Mouse (Mus musculus): ENCODE measurements around the gene Lztfl1.
"Not testable (repeated sequence)": the region's sequence is repeated elsewhere in the genome, so short reads cannot be mapped to it uniquely, and the experiment has no call there.

The Lztfl1 gene

GRCm38 (mm10) chr9:123717186-123718008, at the start of gene Lztfl1:
TSS of gene Lztfl1 (minus strand) at chr9:123717697.
- DNase-seq (ENCODE audit: low read depth) = peak; percentile 100

DNA sequence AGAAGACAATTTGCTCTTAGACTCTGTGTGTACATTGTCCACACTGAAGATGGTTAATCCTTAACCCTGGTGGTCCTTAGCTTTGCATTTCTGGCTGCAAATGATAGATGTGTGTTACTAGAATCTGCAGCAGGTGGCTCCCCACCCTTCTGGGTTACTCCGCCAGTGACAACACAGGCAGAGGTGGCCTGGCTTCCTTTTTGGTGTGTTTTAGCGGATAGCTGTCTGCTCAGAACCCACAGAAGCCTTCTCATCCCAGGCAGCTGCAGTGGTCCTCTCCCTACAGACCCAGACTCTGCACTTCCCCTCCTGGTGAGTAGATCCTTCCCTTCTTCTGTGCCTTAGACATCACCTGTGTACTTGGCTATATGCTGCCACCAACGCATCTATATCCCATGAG, 49.5 kb upstream of the Lztfl1 start:
- no peak for DNase-seq (ENCODE audit: low read depth)

DNA sequence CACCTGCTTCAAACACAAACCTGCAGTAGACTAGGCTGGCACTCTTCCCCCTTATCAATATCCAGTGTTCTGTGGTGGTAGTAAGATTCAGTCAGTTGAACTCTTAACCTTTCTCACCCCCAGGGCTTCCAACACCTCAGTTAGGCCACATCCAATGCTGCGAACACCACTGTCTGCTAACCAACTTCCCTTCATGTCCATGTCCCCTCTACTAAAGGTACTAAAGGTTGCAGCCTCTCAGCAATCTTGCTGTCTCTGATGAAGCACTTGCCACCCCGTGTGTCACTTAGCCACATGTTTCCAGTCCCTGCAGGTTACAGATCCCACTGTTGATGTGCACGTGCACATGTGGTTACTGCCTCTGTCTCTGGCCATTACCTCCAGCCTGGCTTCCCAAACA, 46.3 kb upstream of the Lztfl1 start:
- DNase-seq (ENCODE audit: low read depth) = no peak

DNA sequence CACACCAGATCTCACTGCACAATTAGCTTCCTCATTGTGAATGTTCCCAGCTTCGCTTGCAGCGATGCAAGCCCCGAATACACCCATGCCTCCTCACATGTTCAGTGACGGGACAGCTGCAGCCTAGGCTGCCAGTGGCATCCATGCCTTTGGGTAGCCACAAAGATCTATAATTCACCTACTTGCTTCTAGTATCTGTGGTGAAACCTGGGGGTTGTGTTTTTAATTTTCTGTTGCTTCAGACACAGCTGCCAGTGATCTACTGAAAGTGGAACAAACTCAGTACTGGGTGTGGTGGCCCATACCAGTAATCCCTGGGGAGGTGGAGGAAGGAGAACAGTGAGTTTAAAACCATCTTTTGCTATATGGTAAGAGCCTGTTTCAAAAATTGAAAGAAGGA, 45.4 kb upstream of the Lztfl1 start:
- no peak for DNase-seq (ENCODE audit: low read depth)

DNA sequence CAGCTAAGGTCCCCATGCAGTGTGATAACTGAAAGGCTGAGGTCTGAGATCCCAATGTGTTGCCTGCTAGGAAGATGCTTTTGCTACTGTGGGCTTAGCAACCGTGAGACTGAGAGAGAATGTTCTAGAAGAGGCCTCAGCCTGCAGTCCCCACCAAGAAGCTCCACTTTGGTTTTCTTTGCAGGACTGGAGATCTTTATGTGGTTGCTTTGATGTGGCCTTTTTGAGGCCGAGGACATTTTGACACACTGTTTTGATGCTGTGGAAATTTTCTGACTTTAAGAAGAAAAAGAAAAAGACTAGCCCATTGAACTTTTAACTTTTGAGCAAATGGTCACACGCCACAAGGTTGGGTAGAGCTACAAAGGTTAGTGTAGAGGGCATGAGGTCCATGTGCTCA, 43.3 kb upstream of the Lztfl1 start:
- DNase-seq (ENCODE audit: low read depth) = no peak

- no peak for DNase-seq (ENCODE audit: low read depth)
Observed at GRCm38 (mm10) chr9:123758645-123759044, 41.1 kb upstream of the Lztfl1 start.

DNA sequence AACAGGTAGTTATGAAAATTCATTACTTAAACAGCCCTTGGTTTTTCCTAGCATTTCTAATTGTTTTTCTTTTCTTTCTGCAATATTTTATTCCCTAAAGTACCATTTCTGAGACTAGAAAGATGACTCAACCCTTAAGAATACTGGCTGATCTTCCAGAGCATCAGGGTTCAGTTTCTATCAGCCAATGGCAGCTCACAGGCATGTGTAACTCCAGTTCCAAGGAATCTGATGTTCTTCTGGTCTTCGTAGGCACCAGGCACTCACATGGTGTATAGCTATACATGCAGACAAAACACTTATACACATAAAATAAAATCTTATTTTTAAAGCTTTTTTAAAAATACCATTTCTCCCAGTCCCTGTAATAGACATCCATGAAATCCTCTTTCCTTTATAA, 40.7 kb upstream of the Lztfl1 start:
- no peak for DNase-seq (ENCODE audit: low read depth)

- no peak for DNase-seq (ENCODE audit: low read depth)
Observed at GRCm38 (mm10) chr9:123757326-123757725, 39.8 kb upstream of the Lztfl1 start.

- DNase-seq (ENCODE audit: low read depth) = no peak
Observed at GRCm38 (mm10) chr9:123756752-123757151, 39.3 kb upstream of the Lztfl1 start.

- DNase-seq (ENCODE audit: low read depth) = no peak
Observed at GRCm38 (mm10) chr9:123754333-123754732, 36.8 kb upstream of the Lztfl1 start.

DNA sequence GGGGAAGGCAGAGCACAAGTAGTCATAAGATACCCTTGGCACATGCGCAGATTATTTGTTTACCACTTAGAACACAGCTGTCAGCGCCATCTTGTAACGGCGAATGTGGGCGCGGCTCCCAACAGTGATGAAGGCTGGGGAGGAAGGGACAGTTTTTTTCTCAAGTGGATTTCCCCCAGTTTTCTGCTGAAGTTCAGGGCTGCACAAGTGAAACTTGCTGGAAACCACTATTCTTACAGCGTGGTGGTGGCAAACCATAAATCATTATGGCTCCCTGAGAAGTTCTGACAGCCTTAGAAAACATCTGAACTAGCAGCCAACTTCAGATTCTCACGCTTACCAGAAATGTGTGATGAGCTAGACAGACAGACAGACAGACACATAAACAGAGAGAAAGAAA, 32.2 kb upstream of the Lztfl1 start:
- not testable (repeated sequence) for DNase-seq (ENCODE audit: low read depth)

DNA sequence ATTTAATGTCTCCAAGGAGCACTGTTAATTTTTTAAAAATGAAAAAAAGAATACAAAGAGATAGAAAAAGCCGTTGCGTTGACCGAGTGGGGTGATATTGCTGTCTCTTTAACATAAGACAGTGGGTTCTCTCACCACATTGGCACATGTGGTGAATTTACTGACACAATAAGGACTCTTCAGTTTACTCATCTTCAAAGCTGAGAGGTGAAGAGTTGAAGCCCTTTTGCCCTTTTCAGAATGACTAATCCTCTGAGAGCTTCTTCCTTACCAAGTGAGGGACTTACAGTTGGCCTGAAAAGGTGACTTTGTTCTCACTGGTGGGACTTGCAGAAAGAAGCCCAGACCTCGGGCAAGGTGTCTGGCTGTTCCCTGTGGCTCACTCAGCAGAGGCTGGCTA, 23.3 kb upstream of the Lztfl1 start:
- no peak for DNase-seq (ENCODE audit: low read depth)

DNA sequence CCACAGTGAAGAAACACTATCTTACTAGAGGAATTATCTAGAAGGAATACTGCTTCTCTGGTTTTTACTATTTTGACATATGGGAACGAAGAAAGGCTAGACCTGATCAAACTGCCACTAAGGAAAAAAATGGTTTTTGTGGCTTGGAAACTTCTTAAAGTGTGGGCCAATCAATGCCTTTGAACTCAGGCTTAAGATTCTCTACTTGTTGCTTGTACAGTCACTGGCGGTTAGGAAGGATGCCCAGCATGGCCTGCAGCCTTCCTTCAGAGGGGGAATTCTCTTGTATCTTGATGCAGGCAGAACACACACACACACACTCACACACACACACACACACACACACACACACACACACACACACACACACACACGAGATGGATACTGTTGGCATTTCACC, 16.6 kb upstream of the Lztfl1 start:
- DNase-seq (ENCODE audit: low read depth) = no peak

- DNase-seq (ENCODE audit: low read depth) = no peak
Observed at GRCm38 (mm10) chr9:123731271-123731670, 13.8 kb upstream of the Lztfl1 start.

DNA sequence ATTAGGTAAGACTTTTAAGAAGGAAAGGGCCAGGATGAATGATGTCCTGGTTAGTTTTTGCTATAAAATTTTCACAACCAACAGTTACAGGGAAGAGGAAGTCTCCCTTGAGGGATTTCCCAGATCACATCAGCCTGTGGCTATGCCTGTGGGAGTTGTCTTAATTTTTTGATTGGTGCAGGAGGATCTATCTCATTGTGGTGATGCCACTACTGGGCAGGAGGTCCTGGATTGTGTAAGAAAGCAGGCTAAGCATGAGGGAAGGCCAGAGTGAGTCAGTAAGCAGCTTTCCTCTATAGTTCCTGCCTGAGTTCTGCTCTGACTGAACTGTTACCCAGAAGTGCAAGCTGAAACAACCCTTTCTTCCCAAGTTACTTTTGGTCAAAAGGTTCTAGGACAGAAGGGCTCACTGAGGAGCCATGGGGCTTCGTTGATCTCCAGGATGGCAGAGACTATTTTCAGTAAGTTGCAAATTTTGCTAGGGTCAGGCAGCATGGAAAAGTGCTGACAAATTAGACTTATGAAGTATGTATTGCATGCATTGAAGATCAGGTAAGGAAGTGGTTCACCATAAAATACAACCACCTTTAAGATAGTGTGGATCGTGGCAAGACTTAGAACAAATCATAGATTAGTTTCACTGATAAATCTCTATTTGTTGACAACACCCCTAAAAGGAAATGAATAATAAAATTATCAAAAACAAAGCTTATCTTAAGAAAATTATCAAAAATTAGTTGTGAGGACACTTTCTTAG, 5.4 kb upstream of the Lztfl1 start:
- no peak for DNase-seq (ENCODE audit: low read depth)

DNA sequence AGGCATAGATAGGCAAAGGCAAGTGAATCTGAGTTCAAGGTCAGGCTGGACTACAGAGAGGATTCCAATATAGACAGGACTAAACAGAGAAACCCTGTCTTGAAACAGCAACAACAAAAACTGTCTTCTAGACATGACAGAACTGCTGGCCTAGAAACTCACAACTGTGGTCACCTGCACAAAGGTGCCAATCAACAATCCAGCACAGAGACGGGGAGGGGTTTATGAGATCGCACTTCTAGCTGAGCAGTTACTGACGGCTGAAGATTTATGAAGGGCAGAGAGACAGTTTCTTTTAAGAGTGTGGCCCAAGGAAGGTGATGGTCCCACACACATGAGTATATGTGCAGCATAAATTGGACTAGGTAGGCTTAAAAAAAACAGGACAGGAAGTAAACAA, 1.2 kb downstream of the Lztfl1 start:
- no peak for DNase-seq (ENCODE audit: low read depth)

DNA sequence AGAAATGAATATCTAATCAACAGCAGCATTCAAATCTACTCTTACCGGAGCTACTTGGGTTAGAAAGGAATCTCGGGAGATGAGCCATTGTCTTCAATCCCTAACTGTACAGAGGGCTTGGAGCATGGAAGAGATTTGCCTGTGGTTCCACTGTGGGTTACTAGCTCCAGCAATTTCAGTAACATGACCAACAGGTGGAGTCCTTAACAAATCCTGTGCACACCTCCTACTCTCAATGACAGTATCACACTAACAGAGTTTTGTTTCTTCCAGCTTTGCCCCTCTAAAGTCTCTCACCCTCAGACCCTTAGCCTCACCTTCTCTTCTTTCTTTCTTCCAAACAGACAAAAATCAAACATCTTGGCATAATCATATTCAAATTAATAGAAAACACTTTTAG, 4.4 kb downstream of the Lztfl1 start:
- DNase-seq (ENCODE audit: low read depth) = no peak

DNA sequence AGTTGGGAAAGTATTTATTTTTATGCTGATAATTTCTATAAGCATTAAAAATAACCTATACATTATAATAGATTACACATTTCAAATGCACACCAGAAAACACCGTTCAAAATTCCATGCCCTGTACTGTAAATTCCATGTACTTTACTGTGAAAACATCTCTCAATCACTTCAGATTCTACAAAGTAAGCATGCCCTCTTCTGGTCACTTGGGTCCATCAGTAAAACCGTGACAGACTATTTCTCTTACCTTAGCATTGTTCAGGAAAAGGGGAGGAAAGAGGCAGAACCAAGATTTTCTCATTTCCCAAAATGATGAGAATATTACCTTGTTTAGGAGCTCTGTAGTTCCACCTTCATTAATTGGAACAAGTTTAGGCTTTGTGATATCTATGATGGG, 8.3 kb downstream of the Lztfl1 start:
- DNase-seq (ENCODE audit: low read depth) = peak; percentile 7

- no peak for DNase-seq (ENCODE audit: low read depth)
Observed at GRCm38 (mm10) chr9:123701822-123702221, 15.7 kb downstream of the Lztfl1 start.

GRCm38 (mm10) chr9:123695634-123696302, 21.7 kb downstream of the Lztfl1 start:
- no peak for DNase-seq (ENCODE audit: low read depth)

- no peak for DNase-seq (ENCODE audit: low read depth)
Observed at GRCm38 (mm10) chr9:123688227-123688626, 29.3 kb downstream of the Lztfl1 start.

DNA sequence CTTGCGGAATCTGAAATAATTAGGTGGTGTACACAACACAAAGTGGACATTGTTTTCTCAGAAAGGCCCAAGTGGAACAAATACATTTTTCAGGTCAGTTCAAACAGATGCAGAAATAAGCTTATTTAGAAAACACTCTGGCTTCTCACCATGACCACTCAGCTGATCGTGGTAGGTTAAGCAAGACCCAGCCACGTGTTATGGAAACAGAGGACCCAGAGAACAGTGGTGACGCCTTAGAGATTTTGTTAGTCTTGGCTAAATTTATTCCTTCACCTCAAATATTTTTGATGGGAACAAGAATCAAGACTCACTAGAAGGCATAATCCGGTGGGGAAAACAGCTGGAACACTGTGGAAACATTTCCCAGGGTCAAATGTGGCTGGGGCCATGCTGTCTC, 31.3 kb downstream of the Lztfl1 start:
- peak; percentile 70 for DNase-seq (ENCODE audit: low read depth)

GRCm38 (mm10) chr9:123683704-123684103, 33.8 kb downstream of the Lztfl1 start:
- DNase-seq (ENCODE audit: low read depth) = peak; percentile 35
